Mouse (Mus musculus): Measurements from ENCODE around the gene Htra2. TPM values are rescaled to one million over a fixed set of nuclear protein-coding genes. Genes with fewer than 3 reads are reported as not detected.
A peak's percentile ranks its signal among the peaks of the same experiment; 100 is the strongest.

The Htra2 gene
- polyA plus RNA-seq, 2 experiments, result 54.3 to 80.9 TPM

- peak overlapping the region; percentile 31 for H3K4me2 ChIP-seq (ENCODE audit: low read depth)
- no peak for DNase-seq (ENCODE audit: low read depth in 3 of 3, low spot score in 3 of 3)
- WGBS (ENCODE audit: insufficient replicate concordance), result 15% methylated on average over 8 of the region's 8 CpGs
Observed at GRCm38 (mm10) chr6:83068221-83068620, 13.1 kb upstream of the Htra2 start.

GRCm38 (mm10) chr6:83066441-83066840 lies 11.4 kb upstream of the Htra2 start:
- Histone ChIP-seq H3K27ac (no peak overlapping the region), H3K4me3 (ENCODE audit: insufficient read depth in 1 of 2, low read depth in 2 of 2, low read length in 2 of 2) (no peak overlapping the region)
- WGBS (ENCODE audit: insufficient replicate concordance), result 27% methylated on average over 6 of the region's 6 CpGs

More at GRCm38 (mm10) chr6:83068221-83068620, 13.1 kb upstream of the Htra2 start:
- Histone ChIP-seq H3K4me1 (replicated peaks; ENCODE audit: control insufficient read depth in 2 of 2, insufficient read depth in 2 of 2, low read length in 1 of 2) (no peaks in the 10 kb centered on the region), H3K27me3 (ENCODE audit: control insufficient read depth, insufficient read depth, low read length) (peaks cover 99% of the 10 kb centered on the region), H3K36me3 (replicated peaks; ENCODE audit: control insufficient read depth, insufficient read depth, low read depth) (no peaks in the 10 kb centered on the region), H3K9me3 (ENCODE audit: control insufficient read depth, low read length) (no peaks in the 10 kb centered on the region), H3K9ac (replicated peaks) (no peak overlapping the region), H3K27ac (no peak overlapping the region), H3K4me3 (ENCODE audit: insufficient read depth in 1 of 2, low read depth in 2 of 2, low read length in 2 of 2) (peak overlapping the region in 1 of 2 experiments; percentile 16; a peak in 2 of 4 replicates)
- TF ChIP-seq EP300 (IDR thresholded peaks at IDR 0.05; ENCODE audit: low read depth) (no peak), CTCF (IDR thresholded peaks at IDR 0.05; ENCODE audit: low read depth) (no peak)
- no peak for ATAC-seq (ENCODE audit: insufficient read depth)

GRCm38 (mm10) chr6:83065995-83066394 lies 10.9 kb upstream of the Htra2 start:
- Histone ChIP-seq H3K27ac (no peak overlapping the region), H3K4me2 (ENCODE audit: low read depth) (no peak overlapping the region), H3K9ac (replicated peaks) (no peak overlapping the region), H3K9me3 (ENCODE audit: control insufficient read depth, low read length) (no peaks in the 10 kb centered on the region), H3K36me3 (replicated peaks; ENCODE audit: control insufficient read depth, insufficient read depth, low read depth) (no peaks in the 10 kb centered on the region), H3K4me3 (ENCODE audit: insufficient read depth in 1 of 2, low read depth in 2 of 2, low read length in 2 of 2) (no peak overlapping the region), H3K27me3 (ENCODE audit: control insufficient read depth, insufficient read depth, low read length) (peaks cover 84% of the 10 kb centered on the region), H3K4me1 (replicated peaks; ENCODE audit: control insufficient read depth in 2 of 2, insufficient read depth in 2 of 2, low read length in 1 of 2) (no peaks in the 10 kb centered on the region)
- 29% methylated on average over 8 of the region's 8 CpGs for WGBS (ENCODE audit: insufficient replicate concordance)
- TF ChIP-seq CTCF (IDR thresholded peaks at IDR 0.05; ENCODE audit: low read depth), result no peak
- TF ChIP-seq EP300 (IDR thresholded peaks at IDR 0.05; ENCODE audit: low read depth), result no peak
- ATAC-seq (ENCODE audit: insufficient read depth) (no peak), DNase-seq (ENCODE audit: low read depth in 3 of 3, low spot score in 3 of 3) (no peak)

More at GRCm38 (mm10) chr6:83066441-83066840, 11.4 kb upstream of the Htra2 start:
- DNase-seq (ENCODE audit: low read depth in 3 of 3, low spot score in 3 of 3) (no peak), ATAC-seq (ENCODE audit: insufficient read depth) (no peak)
- Histone ChIP-seq H3K4me1 (replicated peaks; ENCODE audit: control insufficient read depth in 2 of 2, insufficient read depth in 2 of 2, low read length in 1 of 2) (no peaks in the 10 kb centered on the region), H3K4me2 (ENCODE audit: low read depth) (no peak overlapping the region), H3K27me3 (ENCODE audit: control insufficient read depth, insufficient read depth, low read length) (peaks cover 88% of the 10 kb centered on the region), H3K9me3 (ENCODE audit: control insufficient read depth, low read length) (no peaks in the 10 kb centered on the region), H3K36me3 (replicated peaks; ENCODE audit: control insufficient read depth, insufficient read depth, low read depth) (no peaks in the 10 kb centered on the region), H3K9ac (replicated peaks) (no peak overlapping the region)
- TF ChIP-seq EP300 (IDR thresholded peaks at IDR 0.05; ENCODE audit: low read depth), result no peak
- no peak for TF ChIP-seq CTCF (IDR thresholded peaks at IDR 0.05; ENCODE audit: low read depth)

GRCm38 (mm10) chr6:83058725-83059124 lies 3.7 kb upstream of the Htra2 start:
- TF ChIP-seq CTCF (IDR thresholded peaks at IDR 0.05; ENCODE audit: low read depth), result no peak
- no peak for TF ChIP-seq EP300 (IDR thresholded peaks at IDR 0.05; ENCODE audit: low read depth)
- 81% methylated on average over 2 of the region's 2 CpGs for WGBS (ENCODE audit: insufficient replicate concordance)
- H3K4me3 ChIP-seq (ENCODE audit: insufficient read depth in 1 of 2, low read depth in 2 of 2, low read length in 2 of 2), result peak overlapping the region; percentile 33 to 39; a peak in 2 of 4 replicates

GRCm38 (mm10) chr6:83057790-83058189 lies 2.7 kb upstream of the Htra2 start, which contains the start of gene Dqx1:
TSS of gene Dqx1 (plus strand) at chr6:83057844.
- no peak within 1 kb of the TSS for H3K9ac ChIP-seq (replicated peaks)
- peak within 1 kb of the TSS; percentile 45 for H3K4me2 ChIP-seq (ENCODE audit: low read depth)
- peak within 1 kb of the TSS; percentile 33 to 39 for H3K4me3 ChIP-seq (ENCODE audit: insufficient read depth in 1 of 2, low read depth in 2 of 2, low read length in 2 of 2)
- peaks cover 10 to 16% of the 10 kb centered on the region in 2 experiments for H3K4me1 ChIP-seq (replicated peaks; ENCODE audit: control insufficient read depth in 2 of 2, insufficient read depth in 2 of 2, low read length in 1 of 2)
- peak in 2 of 3 experiments; percentile 43 to 46 for DNase-seq (ENCODE audit: low read depth in 3 of 3, low spot score in 3 of 3)
- no peaks in the 10 kb centered on the region for H3K9me3 ChIP-seq (ENCODE audit: control insufficient read depth, low read length)
- no peak within 1 kb of the TSS for H3K27ac ChIP-seq
- TF ChIP-seq CTCF (IDR thresholded peaks at IDR 0.05; ENCODE audit: low read depth) (no peak), EP300 (IDR thresholded peaks at IDR 0.05; ENCODE audit: low read depth) (no peak)
- peaks cover 2% of the 10 kb centered on the region; the same call in 1 of the 2 replicates for H3K27me3 ChIP-seq (ENCODE audit: control insufficient read depth, insufficient read depth, low read length)
- no peak for ATAC-seq (ENCODE audit: insufficient read depth)
- H3K36me3 ChIP-seq (replicated peaks; ENCODE audit: control insufficient read depth, insufficient read depth, low read depth), result peaks cover 23% of the 10 kb centered on the region
- 82% methylated on average over 3 of the region's 3 CpGs for WGBS (ENCODE audit: insufficient replicate concordance)

More at GRCm38 (mm10) chr6:83058725-83059124, 3.7 kb upstream of the Htra2 start:
- no peak overlapping the region for H3K27ac ChIP-seq
- no peak for ATAC-seq (ENCODE audit: insufficient read depth)
- no peak for DNase-seq (ENCODE audit: low read depth in 3 of 3, low spot score in 3 of 3)
- H3K4me2 ChIP-seq (ENCODE audit: low read depth), result peak overlapping the region; percentile 45
- peaks cover 7 to 11% of the 10 kb centered on the region in 2 experiments for H3K4me1 ChIP-seq (replicated peaks; ENCODE audit: control insufficient read depth in 2 of 2, insufficient read depth in 2 of 2, low read length in 1 of 2)
- no peak overlapping the region for H3K9ac ChIP-seq (replicated peaks)
- no peaks in the 10 kb centered on the region for H3K9me3 ChIP-seq (ENCODE audit: control insufficient read depth, low read length)
- H3K27me3 ChIP-seq (ENCODE audit: control insufficient read depth, insufficient read depth, low read length), result peaks cover 11% of the 10 kb centered on the region
- H3K36me3 ChIP-seq (replicated peaks; ENCODE audit: control insufficient read depth, insufficient read depth, low read depth), result peaks cover 23% of the 10 kb centered on the region
